Mouse (Mus musculus): ENCODE measurements at regions not wholly inside any gene's neighbourhood (a gene's known extent, or its start where the extent isn't known, plus 50 kb on each side); places are given as distances from the start of the nearest gene placed in this dataset.
"Not testable (repeated sequence)": the region's sequence is repeated elsewhere in the genome, so short reads cannot be mapped to it uniquely, and the experiment has no call there.

GRCm38 (mm10) chr7:64032921-64033354, 94.2 kb upstream of the Klf13 start:
- DNase-seq (ENCODE audit: low spot score in 2 of 2) = peak; percentile 89

GRCm38 (mm10) chr7:64030650-64031049, 91.9 kb upstream of the Klf13 start:
- DNase-seq (ENCODE audit: low spot score in 2 of 2) = no peak

- no peak for DNase-seq (ENCODE audit: low spot score in 2 of 2)
Observed at GRCm38 (mm10) chr7:64027100-64027499, 88.4 kb upstream of the Klf13 start.

- DNase-seq (ENCODE audit: low spot score in 2 of 2) = no peak
Observed at GRCm38 (mm10) chr7:64025155-64025554, 86.4 kb upstream of the Klf13 start.

- peak in 1 of 2 experiments; percentile 56 for DNase-seq (ENCODE audit: low spot score in 2 of 2)
Observed at GRCm38 (mm10) chr7:64024253-64024652, 85.5 kb upstream of the Klf13 start.

GRCm38 (mm10) chr7:64022711-64023468, 84.2 kb upstream of the Klf13 start:
- DNase-seq (ENCODE audit: low spot score in 2 of 2) = no peak

- DNase-seq (ENCODE audit: low spot score in 2 of 2) = peak; percentile 39 to 40
Observed at GRCm38 (mm10) chr7:64021241-64022108, 82.8 kb upstream of the Klf13 start.

GRCm38 (mm10) chr7:64018107-64018506, 79.4 kb upstream of the Klf13 start:
- DNase-seq (ENCODE audit: low spot score in 2 of 2) = no peak

- no peak for DNase-seq (ENCODE audit: low spot score in 2 of 2)
Observed at GRCm38 (mm10) chr7:64016874-64017273, 78.2 kb upstream of the Klf13 start.

GRCm38 (mm10) chr7:64015136-64015535, 76.4 kb upstream of the Klf13 start:
- DNase-seq (ENCODE audit: low spot score in 2 of 2) = not testable (repeated sequence)

- no peak for DNase-seq (ENCODE audit: low spot score in 2 of 2)
Observed at GRCm38 (mm10) chr7:64014227-64014626, 75.5 kb upstream of the Klf13 start.

- no peak for DNase-seq (ENCODE audit: low spot score in 2 of 2)
Observed at GRCm38 (mm10) chr7:64013023-64013547, 74.4 kb upstream of the Klf13 start.

GRCm38 (mm10) chr7:64012268-64012601, 73.5 kb upstream of the Klf13 start:
- no peak for DNase-seq (ENCODE audit: low spot score in 2 of 2)

GRCm38 (mm10) chr7:64011563-64012267, 73.0 kb upstream of the Klf13 start:
- DNase-seq (ENCODE audit: low spot score in 2 of 2) = no peak

GRCm38 (mm10) chr7:64010640-64011039, 71.9 kb upstream of the Klf13 start:
- DNase-seq (ENCODE audit: low spot score in 2 of 2) = no peak

GRCm38 (mm10) chr7:64007766-64008165, 69.1 kb upstream of the Klf13 start:
- no peak for DNase-seq (ENCODE audit: low spot score in 2 of 2)

GRCm38 (mm10) chr7:64006935-64007334, 68.2 kb upstream of the Klf13 start:
- no peak for DNase-seq (ENCODE audit: low spot score in 2 of 2)

GRCm38 (mm10) chr7:64005765-64006164, 67.0 kb upstream of the Klf13 start:
- DNase-seq (ENCODE audit: low spot score in 2 of 2) = no peak

GRCm38 (mm10) chr7:64003904-64004303, 65.2 kb upstream of the Klf13 start:
- no peak for DNase-seq (ENCODE audit: low spot score in 2 of 2)

GRCm38 (mm10) chr7:64001611-64002111, 62.9 kb upstream of the Klf13 start:
- no peak for DNase-seq (ENCODE audit: low spot score in 2 of 2)

Data from layer of hippocampus, adult 8-10 months (tissue).